Mouse (Mus musculus): ENCODE measurements around the gene Osbpl5.

DNA sequence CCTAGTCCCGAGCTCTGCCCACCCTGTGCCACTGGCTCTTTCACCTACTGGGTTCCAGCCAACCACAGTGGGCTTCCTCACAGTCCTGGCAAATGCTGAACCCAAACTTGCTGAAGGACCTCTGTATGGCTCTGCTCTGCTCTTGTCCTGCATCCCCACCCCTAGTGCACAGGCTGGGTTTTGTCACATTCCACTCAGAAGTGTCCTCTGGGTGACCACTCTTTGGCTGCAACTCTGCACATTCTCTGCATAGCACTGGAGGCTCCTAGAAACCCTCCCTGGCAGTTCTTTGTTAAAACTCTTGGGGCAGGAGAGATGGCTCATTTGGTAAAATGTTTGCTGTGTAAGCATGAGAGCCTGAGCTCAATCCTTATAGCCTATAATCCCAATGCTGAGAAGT lies 39.0 kb downstream of the Osbpl5 start:
- TF ChIP-seq CTCF (IDR thresholded peaks at IDR 0.05; ENCODE audit: low read depth) (no peak), EP300 (IDR thresholded peaks at IDR 0.05; ENCODE audit: low read depth) (no peak)

Data from liver, embryonic 14.5 days (tissue).